Comparison of ENCODE assay signal across 13 mouse cellular contexts in genomic region chr2:173976314-173977053, GRCm38 (mm10).
DNase-seq lines count a peak whose midpoint lies in the region; ATAC-seq and TF ChIP-seq lines count a peak whose summit lies in the region.
"Had no signal": no experiment of that assay in that cellular context is flagged by ENCODE, and none has a peak within 500 bp of the region (broad histone marks: within the 10 kb centered on the region; RNA-seq: fewer than 3 reads in every experiment).

No protein-coding gene starts in this region.

- no peak overlapping the region for H3K9ac ChIP-seq in intestine, postnatal 0 days (ENCODE audit: low read depth, low read length)
- H3K9ac ChIP-seq in liver, postnatal 0 days (replicated peaks) = no peak overlapping the region
- H3K9ac ChIP-seq: hindbrain, embryonic 15.5 days had no signal

- peaks cover 13% of the 10 kb centered on the region; the same call in 1 of the 2 replicates for H3K4me1 ChIP-seq in intestine, postnatal 0 days (replicated peaks; ENCODE audit: control insufficient read depth, insufficient read depth, low read length)
- peaks cover 7% of the 10 kb centered on the region; the same call in 1 of the 2 replicates for H3K4me1 ChIP-seq in liver, postnatal 0 days (ENCODE audit: insufficient read depth)
- H3K4me1 ChIP-seq: hindbrain, embryonic 15.5 days had no signal

- H3K36me3 ChIP-seq in intestine, postnatal 0 days (ENCODE audit: control insufficient read depth, insufficient read depth) = no peaks in the 10 kb centered on the region
- no peaks in the 10 kb centered on the region for H3K36me3 ChIP-seq in liver, postnatal 0 days (replicated peaks; ENCODE audit: insufficient read depth, low read length)
- H3K36me3 ChIP-seq: hindbrain, embryonic 15.5 days had no signal

- H3K4me3 ChIP-seq in intestine, postnatal 0 days (ENCODE audit: low read depth, low read length) = no peak overlapping the region
- no peak overlapping the region for H3K4me3 ChIP-seq in liver, postnatal 0 days (ENCODE audit: low read depth, low read length)
- H3K4me3 ChIP-seq: hindbrain, embryonic 15.5 days had no signal

- WGBS in intestine, postnatal 0 days = 26% methylated on average over 4 of the region's 4 CpGs
- WGBS in liver, postnatal 0 days (ENCODE audit: insufficient replicate concordance) = 31% methylated on average over 4 of the region's 4 CpGs

- 0 out of 2 replicates have a peak, but pooled peaks have one; percentile 35 for ATAC-seq in intestine, postnatal 0 days
- ATAC-seq in liver, postnatal 0 days = peak; percentile 94

- no peak overlapping the region for H3K27ac ChIP-seq in intestine, postnatal 0 days (ENCODE audit: low read depth, low read length)
- peak overlapping the region; percentile 87 for H3K27ac ChIP-seq in liver, postnatal 0 days (ENCODE audit: low read depth)
- H3K27ac ChIP-seq: hindbrain, embryonic 15.5 days had no signal

- H3K9me3 ChIP-seq in intestine, postnatal 0 days (ENCODE audit: control insufficient read depth) = no peaks in the 10 kb centered on the region
- H3K9me3 ChIP-seq in liver, postnatal 0 days (ENCODE audit: low read length) = no peaks in the 10 kb centered on the region

- H3K4me2 ChIP-seq in intestine, postnatal 0 days (replicated peaks; ENCODE audit: low read depth) = no peak overlapping the region
- no peak overlapping the region for H3K4me2 ChIP-seq in liver, postnatal 0 days (ENCODE audit: low read depth, low read length)
- H3K4me2 ChIP-seq: heart, embryonic 11.5 days; hindbrain, embryonic 15.5 days had no signal

- H3K27me3 ChIP-seq in intestine, postnatal 0 days (replicated peaks; ENCODE audit: control insufficient read depth, insufficient read depth, low read length) = no peaks in the 10 kb centered on the region
- H3K27me3 ChIP-seq in liver, postnatal 0 days (ENCODE audit: insufficient read depth, low read length) = no peaks in the 10 kb centered on the region
- H3K27me3 ChIP-seq: hindbrain, embryonic 15.5 days had no signal

- TF ChIP-seq EP300 in liver, postnatal 0 days (IDR thresholded peaks at IDR 0.05; ENCODE audit: low read depth) = no peak

- TF ChIP-seq CTCF in intestine, postnatal 0 days (IDR thresholded peaks at IDR 0.05; ENCODE audit: low read depth) = no peak
- no peak for TF ChIP-seq CTCF in liver, postnatal 0 days (IDR thresholded peaks at IDR 0.05; ENCODE audit: low read depth)

- peak; percentile 27 for DNase-seq in heart, adult 11 months
- no peak for DNase-seq in heart, postnatal 10 days
- peak; percentile 50 to 70 for DNase-seq in kidney, postnatal 4 days
- DNase-seq in liver, postnatal 0 days = peak; percentile 41
- DNase-seq in retina, embryonic 14.5 days (ENCODE audit: low spot score) = no peak
- no peak for DNase-seq in thymus, postnatal 0 days (ENCODE audit: low spot score)
- DNase-seq in left cerebral cortex, adult 11 months (ENCODE audit: low spot score) = no peak
- DNase-seq: adrenal gland, adult 8-10 months; cerebellum, adult 11-12 months; thymus, adult 2 months had no signal

- intact Hi-C loops in heart, postnatal 10 days (cut with DNase I) = no loop called here

Comparison
In these comparisons a context has a peak if more than half of its experiments do, and no peak if none do; other contexts are left out.
1. DNase-seq: peak in heart, adult 11 months (single experiment), kidney, postnatal 4 days (2 of 2) and liver, postnatal 0 days (single experiment); none in heart, postnatal 10 days (0 of 2), retina, embryonic 14.5 days (single experiment), thymus, postnatal 0 days (single experiment) and left cerebral cortex, adult 11 months (single experiment).